Mouse (Mus musculus) c-Kit-positive CD71-positive TER-119-negative erythroid progenitor cells, embryonic 14.5 days (primary cell): Measurements from ENCODE around the gene Hypk.
A peak's percentile ranks its signal among the peaks of the same experiment; 100 is the strongest.

Experiments
- DNase-seq: peaks from one replicate; pipeline ENCODE4 v3.0.0-alpha.2; 2013; ENCODE audit warnings: low read depth

Gene Hypk

DNA sequence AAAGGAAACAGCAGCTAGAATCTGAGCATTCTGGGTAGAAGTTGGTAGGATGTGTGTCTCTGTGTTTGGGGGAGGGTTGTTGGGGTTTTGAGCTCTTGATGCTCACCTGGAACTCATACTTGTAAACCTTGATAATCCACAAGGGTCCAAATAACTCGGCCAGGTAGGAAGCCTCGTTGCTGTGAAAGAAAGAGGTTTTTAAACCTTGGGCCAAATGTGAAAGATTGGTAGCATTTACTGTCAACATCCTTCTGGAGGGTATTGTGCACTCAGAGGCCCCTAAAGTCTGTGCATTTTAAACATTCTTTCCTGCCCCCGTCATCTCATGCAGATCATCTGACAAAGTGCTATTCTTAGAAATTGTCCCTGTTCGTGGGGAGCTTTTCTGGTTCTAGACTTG, at the start of gene Hypk:
TSS of gene Hypk (plus strand) at position 301 of the 400 bp plus-strand sequence.
- no peak for DNase-seq

DNA sequence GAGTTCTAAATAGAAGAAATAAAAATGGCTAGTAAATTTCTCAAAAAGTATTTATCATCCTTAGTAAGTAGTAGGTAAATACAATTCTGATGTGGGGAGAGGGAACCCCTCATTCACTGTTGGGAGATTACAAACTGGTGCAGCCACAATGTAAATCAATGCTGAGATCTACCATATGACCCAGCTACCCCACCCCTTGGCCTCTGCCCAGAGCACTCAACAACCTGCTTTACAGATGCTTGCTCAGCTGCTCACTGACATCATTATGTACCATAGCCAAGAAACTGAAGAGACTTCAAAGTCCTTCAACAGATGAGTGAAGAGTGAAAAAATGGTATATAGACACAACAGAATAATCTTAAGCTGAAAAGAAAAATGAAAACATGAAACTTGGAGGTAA, 49.8 kb upstream of the Hypk start:
- DNase-seq: no peak

DNA sequence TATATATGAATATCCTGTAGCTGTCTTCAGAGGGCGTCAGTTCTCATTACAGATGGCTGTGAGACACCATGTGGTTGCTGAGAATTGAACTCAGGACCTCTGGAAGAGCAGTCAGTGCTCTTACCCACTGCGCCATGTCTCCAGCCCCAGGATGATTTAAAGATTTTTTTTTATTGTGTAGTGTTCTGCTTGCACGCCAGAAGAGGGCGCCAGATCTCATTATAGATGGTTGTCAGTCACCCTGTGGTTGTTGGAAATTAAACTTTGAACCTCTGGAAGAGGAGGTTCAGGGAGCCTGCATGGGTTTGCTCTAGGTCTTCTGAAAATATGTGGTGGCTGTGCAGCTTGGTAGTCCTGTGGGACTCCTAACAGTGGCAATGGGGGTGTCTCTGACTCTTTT, 44.9 kb upstream of the Hypk start:
- peak; percentile 74 for DNase-seq

- DNase-seq: peak; percentile 60
Observed at GRCm38 (mm10) chr2:121412843-121413386, 40.2 kb upstream of the Hypk start.

GRCm38 (mm10) chr2:121413387-121414042, 39.6 kb upstream of the Hypk start, which contains the start of the genes Pdia3 and Catsper2:
Gene Pdia3, plus strand, starts transcription at chr2:121413775.
Gene Catsper2, minus strand, starts transcription at chr2:121413792.
- peak; percentile 85 for DNase-seq

- DNase-seq: peak; percentile 59
Observed at GRCm38 (mm10) chr2:121414139-121414685, 38.9 kb upstream of the Hypk start.

- no peak for DNase-seq
Observed at GRCm38 (mm10) chr2:121415103-121415502, 38.0 kb upstream of the Hypk start.

DNA sequence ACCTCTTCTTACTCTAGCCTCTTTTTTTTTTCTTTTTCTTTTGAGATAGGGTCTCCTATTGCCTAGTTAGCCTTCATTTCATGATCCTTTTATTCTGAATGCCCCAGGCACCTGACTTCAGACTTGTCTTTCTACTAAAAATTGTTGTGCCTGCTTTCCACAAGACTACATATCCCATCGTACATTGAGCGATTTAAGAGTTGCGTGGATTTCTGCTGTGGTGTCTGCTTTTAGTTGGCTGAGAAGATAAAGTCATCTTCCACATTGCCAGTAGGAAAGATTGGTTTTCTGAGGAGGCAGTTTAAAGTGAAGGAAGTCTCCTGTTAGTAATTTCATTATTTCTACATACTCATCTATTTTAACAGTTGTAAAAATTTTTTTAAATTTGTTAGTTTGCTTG, 37.5 kb upstream of the Hypk start:
- DNase-seq: no peak

DNA sequence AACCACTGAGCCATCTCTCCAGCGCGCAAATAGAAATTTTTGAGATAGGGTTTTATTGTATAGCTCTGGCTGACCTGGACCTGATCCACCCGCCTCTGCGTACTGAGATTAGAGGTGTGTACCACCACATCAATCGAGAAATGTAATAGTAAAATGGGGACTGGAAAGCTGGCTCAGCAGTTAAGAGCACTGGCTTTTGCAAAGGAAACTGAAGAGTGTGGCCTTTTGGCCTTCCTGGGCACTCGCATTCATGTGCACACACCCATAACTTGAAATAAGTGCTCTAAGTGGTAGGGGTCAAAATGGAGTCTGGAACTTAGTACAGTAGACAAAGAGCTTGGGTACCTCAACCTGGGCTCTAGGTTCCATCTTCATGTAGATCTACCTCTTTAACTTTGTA, 36.7 kb upstream of the Hypk start:
- DNase-seq: no peak

DNA sequence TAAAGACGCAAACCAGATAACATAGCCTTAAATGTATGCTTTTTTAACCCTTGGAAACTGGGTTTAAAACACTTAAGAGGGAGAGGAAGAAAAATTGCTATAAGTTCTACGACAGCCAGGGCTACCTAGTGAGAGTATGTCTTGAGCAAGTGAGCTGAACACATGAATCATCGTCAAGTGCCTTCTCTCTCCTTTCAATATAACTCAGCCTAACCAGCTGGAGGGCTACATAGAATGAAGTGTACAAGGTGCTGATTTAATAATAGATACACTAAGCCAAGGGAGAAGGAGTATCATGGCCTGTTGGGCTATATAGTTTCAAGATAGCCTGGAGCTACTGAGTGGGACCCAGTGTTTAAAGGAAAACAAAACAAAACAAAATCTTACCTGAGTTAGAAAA, 34.6 kb upstream of the Hypk start:
- no peak for DNase-seq

- DNase-seq: no peak
Observed at GRCm38 (mm10) chr2:121423166-121423565, 29.9 kb upstream of the Hypk start.

GRCm38 (mm10) chr2:121425890-121426289, 27.2 kb upstream of the Hypk start:
- no peak for DNase-seq

- DNase-seq: no peak
Observed at GRCm38 (mm10) chr2:121434854-121435253, 18.2 kb upstream of the Hypk start.

DNA sequence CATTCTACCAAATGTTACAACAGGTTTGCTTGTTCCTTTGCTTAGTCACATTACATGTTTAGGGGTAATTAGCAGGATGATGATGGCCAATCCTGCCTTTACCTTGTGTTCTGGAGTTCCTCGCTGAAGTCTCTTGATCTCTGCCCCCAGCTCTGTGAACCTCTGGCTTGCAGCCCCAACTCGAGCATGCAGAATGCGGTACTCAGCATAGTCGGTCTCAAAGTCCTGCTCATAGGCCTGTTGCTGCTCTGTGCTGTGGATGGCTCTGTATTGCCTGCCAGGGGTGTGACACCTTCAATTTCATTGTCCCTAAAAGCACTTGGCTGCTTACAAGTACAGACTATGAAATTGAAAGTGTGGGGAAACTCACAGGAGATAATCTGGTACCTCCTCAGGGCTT, 13.3 kb upstream of the Hypk start:
- DNase-seq: no peak

DNA sequence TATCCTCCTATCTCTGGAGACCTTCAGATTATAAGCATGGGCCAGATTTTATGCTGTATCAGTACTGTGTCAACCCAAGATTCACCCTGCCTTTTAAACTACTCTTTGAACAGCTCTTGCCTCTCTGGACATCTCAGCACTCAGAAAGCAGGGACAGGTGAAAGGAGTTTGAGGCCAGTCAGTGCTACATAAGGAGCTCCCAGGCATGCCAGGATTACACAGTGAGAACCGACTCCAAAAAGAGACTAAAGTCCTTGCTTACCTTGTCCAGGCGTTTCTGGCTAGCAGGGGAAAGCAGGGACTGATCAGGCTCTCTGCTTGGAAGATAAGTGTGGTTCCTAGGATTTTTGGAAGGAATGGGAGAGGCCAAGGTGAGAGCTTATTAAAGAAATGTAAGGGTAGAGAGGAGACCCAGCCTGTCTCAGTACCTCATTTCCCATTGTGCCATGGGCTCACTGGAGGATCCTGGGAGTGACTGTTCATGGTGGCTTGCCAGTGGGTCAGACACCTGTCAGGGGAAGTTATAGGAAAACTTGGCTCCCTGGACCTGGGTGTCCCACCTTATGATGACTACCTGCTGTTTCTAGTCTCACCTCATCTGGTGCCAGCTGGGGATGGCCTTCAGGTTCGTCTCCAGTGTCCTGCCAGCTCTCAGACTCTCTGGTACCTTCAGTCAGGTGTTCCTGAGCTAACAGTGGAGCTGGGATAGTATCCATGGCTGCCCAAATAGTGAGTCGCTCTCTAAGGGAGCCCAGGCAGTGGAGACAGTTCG, 12.1 kb upstream of the Hypk start:
- DNase-seq: no peak

- DNase-seq: no peak
Observed at GRCm38 (mm10) chr2:121441800-121442199, 11.3 kb upstream of the Hypk start.

GRCm38 (mm10) chr2:121442259-121443067, 10.6 kb upstream of the Hypk start:
- DNase-seq: peak; percentile 63

DNA sequence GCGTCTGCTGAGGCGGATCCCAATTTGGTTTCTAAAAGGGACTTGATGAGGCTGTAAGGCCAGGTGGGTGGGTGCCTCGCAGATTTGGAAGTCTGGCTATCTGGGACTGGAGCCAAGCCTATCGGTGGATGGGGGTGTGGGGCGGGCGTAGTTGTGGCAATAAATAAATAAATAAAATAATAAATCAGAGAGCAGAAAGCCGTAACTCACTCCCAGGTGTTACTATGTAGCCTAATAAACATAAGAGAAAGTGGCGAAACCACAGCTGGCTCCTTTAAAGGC, 10.1 kb upstream of the Hypk start:
- DNase-seq: no peak

GRCm38 (mm10) chr2:121444178-121444577, 8.9 kb upstream of the Hypk start, which contains the start of gene Ell3:
Gene Ell3, minus strand, starts transcription at chr2:121444278.
- no peak for DNase-seq

DNA sequence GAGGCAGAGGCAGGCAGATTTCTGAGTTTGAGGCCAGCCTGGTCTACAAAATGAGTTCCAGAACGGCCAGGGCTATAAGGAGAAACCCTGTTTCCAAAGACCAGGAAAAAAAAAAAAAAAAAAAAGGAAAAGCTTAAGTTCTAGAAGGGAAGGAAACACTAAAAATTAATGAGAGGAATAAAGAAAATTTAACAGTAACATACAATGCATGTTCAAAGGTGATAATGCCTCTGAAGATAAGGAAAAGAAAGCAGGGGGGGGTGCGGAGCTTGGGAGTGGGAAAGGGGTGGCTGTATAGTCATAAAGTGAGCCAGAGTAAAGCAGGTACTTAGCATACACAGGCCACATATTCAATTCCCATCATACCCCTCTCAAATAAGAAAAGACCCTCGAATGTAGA, 8.0 kb upstream of the Hypk start:
- no peak for DNase-seq

GRCm38 (mm10) chr2:121446506-121446905, 6.6 kb upstream of the Hypk start:
- DNase-seq: no peak

- no peak for DNase-seq
Observed at GRCm38 (mm10) chr2:121447006-121447405, 6.1 kb upstream of the Hypk start.
